Mouse (Mus musculus) cerebellum, postnatal 14 days (tissue): ENCODE results near the gene Olfr52.
"Not testable (repeated sequence)": the region's sequence is repeated elsewhere in the genome, so short reads cannot be mapped to it uniquely, and the experiment has no call there.

ENCODE experiments used
- DNase-seq, 2 experiments: peaks; one replicate each; pipeline ENCODE4 v3.0.0; 2021; ENCODE audit warnings: mixed read lengths in 2 of 2

The Olfr52 gene

GRCm38 (mm10) chr2:86185583-86185982 lies at the start of gene Olfr52:
Gene Olfr52, minus strand, starts transcription at chr2:86185683.
- no peak for DNase-seq

GRCm38 (mm10) chr2:86231301-86231700 lies 45.8 kb upstream of the Olfr52 start, which contains the start of gene Olfr1047:
Gene Olfr1047, minus strand, starts transcription at chr2:86231401.
- DNase-seq, result no peak

- DNase-seq, result no peak
Observed at GRCm38 (mm10) chr2:86219214-86219613, 33.7 kb upstream of the Olfr52 start, which contains the start of gene Olfr1046. Gene Olfr1046, minus strand, starts transcription at chr2:86219314.

- DNase-seq, result no peak
Observed at GRCm38 (mm10) chr2:86202909-86203308, 17.4 kb upstream of the Olfr52 start, which contains the start of gene Olfr1045. Gene Olfr1045, minus strand, starts transcription at chr2:86203009.

- DNase-seq, result no peak
Observed at GRCm38 (mm10) chr2:86195863-86196262, 10.4 kb upstream of the Olfr52 start.

- DNase-seq, result no peak
Observed at GRCm38 (mm10) chr2:86179950-86180349, 5.5 kb downstream of the Olfr52 start.

GRCm38 (mm10) chr2:86177720-86178119 lies 7.8 kb downstream of the Olfr52 start, which contains the start of gene Olfr1044:
Gene Olfr1044, minus strand, starts transcription at chr2:86177820.
- DNase-seq, result no peak

- not testable (repeated sequence) for DNase-seq
Observed at GRCm38 (mm10) chr2:86175422-86175821, 10.1 kb downstream of the Olfr52 start.

GRCm38 (mm10) chr2:86167422-86167821 lies 18.1 kb downstream of the Olfr52 start, which contains the start of gene Olfr1043:
Gene Olfr1043, minus strand, starts transcription at chr2:86167522.
- no peak for DNase-seq

GRCm38 (mm10) chr2:86161738-86162137 lies 23.7 kb downstream of the Olfr52 start, which contains the start of gene Olfr1042:
Gene Olfr1042, minus strand, starts transcription at chr2:86161838.
- no peak for DNase-seq

- DNase-seq, result no peak
Observed at GRCm38 (mm10) chr2:86146632-86147031, 38.9 kb downstream of the Olfr52 start, which contains the start of gene Olfr1040. Gene Olfr1040, minus strand, starts transcription at chr2:86146732.

- DNase-seq, result no peak
Observed at GRCm38 (mm10) chr2:86135828-86136227, 49.7 kb downstream of the Olfr52 start, which contains the start of gene Olfr1039. Gene Olfr1039, minus strand, starts transcription at chr2:86135928.
